Mouse (Mus musculus) MEL (cell line): Measurements from ENCODE around the gene Thoc6.

Source experiments
- CHD1 ChIP-seq: IDR thresholded peaks from 2 replicates; pipeline ENCODE4 v1.6.1; 2012; ENCODE audit warnings: low read depth, mild to moderate bottlenecking, inconsistent platforms, low read length, improper control_type of control experiment
- CTCF ChIP-seq, 3 experiments: IDR thresholded peaks in 2 of 3; conservative IDR thresholded peaks in 1 of 3; 2 replicates each; pipeline ENCODE4 v1.5.1; 2011 to 2012; ENCODE audit warnings: low read length in 3 of 3, low read depth in 2 of 3, mild to moderate bottlenecking in 2 of 3, improper control_type of control experiment in 1 of 3, inconsistent platforms in 1 of 3, mixed read lengths in 1 of 3, moderate library complexity in 1 of 3; ENCODE audit not compliant: control insufficient read depth in 1 of 3, insufficient read depth in 1 of 3, poor library complexity in 1 of 3, severe bottlenecking in 1 of 3
- EP300 ChIP-seq, 2 experiments: IDR thresholded peaks; 2 replicates each; pipeline ENCODE4 v1.6.1; 2011; ENCODE audit warnings: improper control_type of control experiment in 2 of 2, low read length in 2 of 2, low read depth in 1 of 2, mild to moderate bottlenecking in 1 of 2
- GABPA ChIP-seq: IDR thresholded peaks from 2 replicates; pipeline ENCODE4 v1.6.1; 2012; ENCODE audit warnings: low read depth, mild to moderate bottlenecking, inconsistent platforms, low read length, improper control_type of control experiment, moderate library complexity
- JUND ChIP-seq: IDR thresholded peaks from 2 replicates; pipeline ENCODE4 v1.6.1; 2011; ENCODE audit warnings: low read depth, mild to moderate bottlenecking, improper control_type of control experiment, low read length
- KAT2A ChIP-seq: conservative IDR thresholded peaks from 2 replicates; pipeline ENCODE4 v1.6.1; 2012; ENCODE audit warnings: low read depth, low read length, improper control_type of control experiment, inconsistent platforms
- MAX ChIP-seq: IDR thresholded peaks from 2 replicates; pipeline ENCODE4 v1.6.1; 2011; ENCODE audit warnings: low read length, improper control_type of control experiment
- MEF2A ChIP-seq: IDR thresholded peaks from 2 replicates; pipeline ENCODE4 v1.6.1; 2014; ENCODE audit warnings: low read depth, mild to moderate bottlenecking, inconsistent platforms, low read length, improper control_type of control experiment; ENCODE audit not compliant: poor library complexity, insufficient replicate concordance, severe bottlenecking; ENCODE audit errors: extremely low read depth
- POLR2A ChIP-seq, 2 experiments: IDR thresholded peaks; 2 replicates each; pipeline ENCODE4 v1.6.1; 2011 to 2012; ENCODE audit warnings: low read length in 2 of 2, mild to moderate bottlenecking in 2 of 2, control low read depth in 1 of 2, improper control_type of control experiment in 1 of 2, low read depth in 1 of 2, moderate library complexity in 1 of 2; ENCODE audit not compliant: control insufficient read depth in 1 of 2, insufficient read depth in 1 of 2, poor library complexity in 1 of 2
- POLR2AphosphoS5 ChIP-seq: IDR thresholded peaks from 2 replicates; pipeline ENCODE4 v1.6.1; 2012; ENCODE audit warnings: low read depth, borderline replicate concordance, mild to moderate bottlenecking, inconsistent platforms, low read length, moderate library complexity, mixed read lengths
- TCF12 ChIP-seq: IDR thresholded peaks from 2 replicates; pipeline ENCODE4 v1.6.1; 2014; ENCODE audit warnings: low read depth, mild to moderate bottlenecking, inconsistent platforms, low read length, improper control_type of control experiment, moderate library complexity
- USF1 ChIP-seq: IDR thresholded peaks from 2 replicates; pipeline ENCODE4 v1.6.1; 2014; ENCODE audit warnings: low read depth, mild to moderate bottlenecking, inconsistent platforms, low read length, improper control_type of control experiment, moderate library complexity
- ZNF384 ChIP-seq: IDR thresholded peaks from 2 replicates; pipeline ENCODE4 v1.6.1; 2012; ENCODE audit warnings: low read depth, mild to moderate bottlenecking, inconsistent platforms, low read length, improper control_type of control experiment

- TF ChIP-seq CTCF (IDR thresholded peaks at IDR 0.05 in 2 of 3, conservative IDR thresholded peaks at IDR 0.05 in 1 of 3; ENCODE audit: control insufficient read depth in 1 of 3, insufficient read depth in 1 of 3, low read depth in 2 of 3, low read length in 3 of 3, poor library complexity in 1 of 3, severe bottlenecking in 1 of 3) (no peak), CHD1 (no peak), ZNF384 (no peak), USF1 (no peak), KAT2A (no peak), POLR2A (IDR thresholded peaks at IDR 0.05; ENCODE audit: control insufficient read depth in 1 of 2, insufficient read depth in 1 of 2, low read depth in 1 of 2, low read length in 2 of 2, poor library complexity in 1 of 2) (no peak), MAX (no peak), POLR2AphosphoS5 (no peak), EP300 (IDR thresholded peaks at IDR 0.05; ENCODE audit: low read depth in 1 of 2, low read length in 2 of 2) (no peak; a peak in 1 of 4 replicates), TCF12 (no peak), JUND (no peak), GABPA (no peak), MEF2A (no peak)
Observed at GRCm38 (mm10) chr17:23676473-23677031, 2.9 kb upstream of the Thoc6 start.
